Mouse (Mus musculus) thymus, adult 2 months (tissue): ENCODE measurements around the gene Ly6g5c.

Source experiments
- CTCF ChIP-seq: fragments of 200-500 bp; IDR thresholded peaks from 2 replicates; pipeline ENCODE4 v1.5.1; 2012; ENCODE audit warnings: mild to moderate bottlenecking, control low read depth, low read length, moderate library complexity, borderline replicate concordance; ENCODE audit not compliant: control insufficient read depth, poor library complexity, insufficient read depth; ENCODE audit errors: extremely low read depth
- POLR2A ChIP-seq: fragments of 200-500 bp; IDR thresholded peaks from 2 replicates; pipeline ENCODE4 v1.6.1; 2012; ENCODE audit warnings: mild to moderate bottlenecking, low read length, control low read depth, moderate library complexity; ENCODE audit not compliant: control insufficient read depth, poor library complexity, insufficient read depth; ENCODE audit errors: extremely low read depth

- TF ChIP-seq POLR2A (no peak), CTCF (no peak)
Observed at GRCm38 (mm10) chr17:35063466-35063865, 44.6 kb upstream of the Ly6g5c start.
